18 mouse cellular contexts compared by ENCODE assay signal in the genomic region with DNA sequence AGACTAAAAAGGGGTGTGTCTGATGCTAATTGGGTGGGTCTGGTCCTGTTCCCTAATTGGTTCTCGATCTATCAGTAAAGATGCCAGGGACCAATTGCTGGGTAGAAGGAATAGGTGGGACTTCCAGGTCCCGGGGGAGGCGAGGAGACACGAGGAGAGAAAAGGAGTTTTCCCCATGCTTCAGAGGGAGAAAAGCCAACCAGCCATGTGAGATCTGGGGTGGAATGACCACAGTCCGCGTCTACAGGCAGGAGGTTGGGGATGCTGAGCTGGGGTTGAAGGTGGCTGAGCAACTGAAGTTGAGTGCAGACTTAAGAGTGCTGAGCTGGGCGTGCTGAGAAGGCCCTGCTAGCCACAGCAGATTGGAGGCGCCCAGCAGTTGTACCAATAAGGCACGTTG. TPM values are rescaled to one million over a fixed set of nuclear protein-coding genes. Genes with fewer than 3 reads are reported as not detected.
DNase-seq lines count a peak whose midpoint lies in the region; ATAC-seq and TF ChIP-seq lines count a peak whose summit lies in the region.
"Had no signal": no experiment of that assay in that cellular context is flagged by ENCODE, and none has a peak within 500 bp of the region (broad histone marks: within the 10 kb centered on the region; RNA-seq: fewer than 3 reads in every experiment).

No protein-coding gene starts in this region.

- 0 out of 2 replicates have a peak overlapping the region, but pooled peaks have one; percentile 14 for H3K4me3 ChIP-seq in midbrain, embryonic 10.5 days
- no peak overlapping the region for H3K4me3 ChIP-seq in midbrain, embryonic 13.5 days (replicated peaks)
- no peak overlapping the region for H3K4me3 ChIP-seq in forebrain, postnatal 0 days (ENCODE audit: low read depth, low read length)
- H3K4me3 ChIP-seq: gastrocnemius, adult 2 months; hindbrain, embryonic 13.5 days; layer of hippocampus, adult 2 months; left cerebral cortex, adult 2 months; midbrain, embryonic 15.5 days had no signal

- no peaks in the 10 kb centered on the region for H3K36me3 ChIP-seq in midbrain, embryonic 10.5 days
- H3K36me3 ChIP-seq in midbrain, embryonic 13.5 days, result no peaks in the 10 kb centered on the region
- no peaks in the 10 kb centered on the region for H3K36me3 ChIP-seq in forebrain, postnatal 0 days (ENCODE audit: insufficient read depth)
- H3K36me3 ChIP-seq: hindbrain, embryonic 13.5 days; midbrain, embryonic 15.5 days had no signal

- H3K4me1 ChIP-seq in midbrain, embryonic 10.5 days, result peaks cover 32% of the 10 kb centered on the region
- peaks cover 8% of the 10 kb centered on the region for H3K4me1 ChIP-seq in midbrain, embryonic 13.5 days (replicated peaks)
- H3K4me1 ChIP-seq in forebrain, postnatal 0 days (ENCODE audit: insufficient read depth), result no peaks in the 10 kb centered on the region
- H3K4me1 ChIP-seq: midbrain, embryonic 15.5 days had no signal

- H3K9me3 ChIP-seq in midbrain, embryonic 10.5 days (replicated peaks), result no peaks in the 10 kb centered on the region
- no peaks in the 10 kb centered on the region for H3K9me3 ChIP-seq in midbrain, embryonic 13.5 days
- no peaks in the 10 kb centered on the region for H3K9me3 ChIP-seq in forebrain, postnatal 0 days (ENCODE audit: low read length)
- H3K9me3 ChIP-seq: hindbrain, embryonic 13.5 days; midbrain, embryonic 15.5 days had no signal

- no peak overlapping the region for H3K9ac ChIP-seq in midbrain, embryonic 13.5 days (replicated peaks)
- H3K9ac ChIP-seq in forebrain, postnatal 0 days, result no peak overlapping the region
- H3K9ac ChIP-seq: hindbrain, embryonic 13.5 days; midbrain, embryonic 15.5 days had no signal

- no peak; the same call in 1 of the 2 replicates for ATAC-seq in midbrain, embryonic 13.5 days
- peak; percentile 38; the same call in 1 of the 2 replicates for ATAC-seq in forebrain, postnatal 0 days
- peak; percentile 70 for ATAC-seq in megakaryocyte-erythroid progenitor cell, adult 5-6 weeks (replicated peaks; ENCODE audit: low FRiP score, low TSS enrichment, poor library complexity, severe bottlenecking)
- ATAC-seq in frontal cortex, adult (ENCODE audit: low TSS enrichment), result no peak
- ATAC-seq: intestine, embryonic 16.5 days; midbrain, embryonic 15.5 days; Patski had no signal

- WGBS in midbrain, embryonic 10.5 days, result 52% methylated on average over 9 of the region's 9 CpGs
- WGBS in midbrain, embryonic 13.5 days, result 56% methylated on average over 9 of the region's 9 CpGs
- WGBS in forebrain, postnatal 0 days, result 61% methylated on average over 9 of the region's 9 CpGs

- H3K27ac ChIP-seq in midbrain, embryonic 10.5 days (replicated peaks), result peak overlapping the region; percentile 61; the same call in 1 of the 2 replicates
- no peak overlapping the region for H3K27ac ChIP-seq in midbrain, embryonic 13.5 days
- no peak overlapping the region for H3K27ac ChIP-seq in forebrain, postnatal 0 days (ENCODE audit: low read depth, low read length)
- H3K27ac ChIP-seq: gastrocnemius, adult 2 months; hindbrain, embryonic 13.5 days; kidney, postnatal 0 days; layer of hippocampus, adult 2 months; left cerebral cortex, adult 2 months; midbrain, embryonic 15.5 days had no signal

- H3K4me2 ChIP-seq in midbrain, embryonic 13.5 days (replicated peaks), result no peak overlapping the region
- H3K4me2 ChIP-seq in forebrain, postnatal 0 days (ENCODE audit: low read depth), result no peak overlapping the region
- H3K4me2 ChIP-seq: hindbrain, embryonic 13.5 days; midbrain, embryonic 15.5 days had no signal

- H3K27me3 ChIP-seq in midbrain, embryonic 10.5 days (ENCODE audit: low read depth, poor library complexity, severe bottlenecking), result no peaks in the 10 kb centered on the region
- no peaks in the 10 kb centered on the region for H3K27me3 ChIP-seq in midbrain, embryonic 13.5 days
- no peaks in the 10 kb centered on the region for H3K27me3 ChIP-seq in forebrain, postnatal 0 days (ENCODE audit: insufficient read depth, low read length)
- H3K27me3 ChIP-seq: hindbrain, embryonic 13.5 days; midbrain, embryonic 15.5 days had no signal

- DNase-seq in midbrain, embryonic 10.5 days (ENCODE audit: low spot score), result no peak
- peak; percentile 88 for DNase-seq in MEL-GATA-1-ER (ENCODE audit: extremely low read depth, low read depth)
- DNase-seq in forebrain, postnatal 0 days, result no peak
- DNase-seq in urinary bladder, postnatal 36 days (ENCODE audit: low spot score in 2 of 2), result no peak
- DNase-seq: adrenal gland, adult 2 months; cerebellum, adult 2 months; gastrocnemius, adult 2 months; right cerebral cortex, postnatal 25 days had no signal

- TF ChIP-seq CTCF in forebrain, postnatal 0 days (IDR thresholded peaks at IDR 0.05; ENCODE audit: low read depth), result no peak

RNA-seq across cellular contexts. Expression of a gene that starts 37.0 kb away (rescaled TPM):
- polyA plus RNA-seq in midbrain, embryonic 10.5 days (2016; fragmentation: Nextera tagmentation; extraction: Ambion mirVana), result 1.3 and 3.3 TPM in 2 replicates
- polyA plus RNA-seq in midbrain, embryonic 13.5 days (2015; fragmentation: Nextera tagmentation; extraction: Ambion mirVana), result 4.6 and 6.4 TPM in 2 replicates
- 15.0 and 29.2 TPM in 2 replicates for total RNA-seq in forebrain, postnatal 0 days (2014; rRNA removed)
- 11.4 and 11.7 TPM in 2 replicates for polyA plus RNA-seq in forebrain, postnatal 0 days (2015; fragmentation: Nextera tagmentation; extraction: Ambion mirVana)
- not detected in 2 replicates for total RNA-seq in megakaryocyte-erythroid progenitor cell, adult 5-6 weeks (2014; fragmentation: Nextera tagmentation)
- not detected in 2 replicates for total RNA-seq in megakaryocyte-erythroid progenitor cell, adult 5-6 weeks (2017)
- total RNA-seq: gastrocnemius, adult 2 months had no signal

Comparison
In these comparisons a context has a peak if more than half of its experiments do, and no peak if none do; other contexts are left out.
1. ATAC-seq: peak in forebrain, postnatal 0 days (single experiment) and megakaryocyte-erythroid progenitor cell, adult 5-6 weeks (single experiment); none in midbrain, embryonic 13.5 days (single experiment) and frontal cortex, adult (single experiment).